Comparison of ENCODE assay signal across 9 mouse cellular contexts in genomic region chr3:55055747-55056120, GRCm38 (mm10). TPM values are rescaled to one million over a fixed set of nuclear protein-coding genes. Genes with fewer than 3 reads are reported as not detected.
DNase-seq lines count a peak whose midpoint lies in the region; ATAC-seq and TF ChIP-seq lines count a peak whose summit lies in the region.
"Had no signal": no experiment of that assay in that cellular context is flagged by ENCODE, and none has a peak within 500 bp of the region (broad histone marks: within the 10 kb centered on the region; RNA-seq: fewer than 3 reads in every experiment).

No protein-coding gene starts in this region.

- WGBS in forebrain, embryonic 12.5 days, result 9% methylated on average over 11 of the region's 11 CpGs
- 6% methylated on average over 11 of the region's 11 CpGs for WGBS in limb, embryonic 10.5 days
- 9% methylated on average over 11 of the region's 11 CpGs for WGBS in neural tube, embryonic 14.5 days

- intact Hi-C loops in left cerebral cortex, adult 2 months (cut with DNase I), result no loop called here
- intact Hi-C loops in left cerebral cortex, postnatal 14 days (cut with DNase I), result no loop called here

- peaks cover 16% of the 10 kb centered on the region for H3K4me1 ChIP-seq in forebrain, embryonic 12.5 days
- peaks cover 17% of the 10 kb centered on the region for H3K4me1 ChIP-seq in limb, embryonic 10.5 days
- H3K4me1 ChIP-seq in neural tube, embryonic 14.5 days (ENCODE audit: control insufficient read depth, insufficient read depth, low read length), result peaks cover 3% of the 10 kb centered on the region; the same call in 1 of the 2 replicates

- peak overlapping the region; percentile 96 for H3K4me2 ChIP-seq in forebrain, embryonic 12.5 days
- H3K4me2 ChIP-seq in neural tube, embryonic 14.5 days (ENCODE audit: low read depth, low read length), result peak overlapping the region; percentile 98

- peaks cover 42% of the 10 kb centered on the region for H3K27me3 ChIP-seq in forebrain, embryonic 12.5 days
- H3K27me3 ChIP-seq in limb, embryonic 10.5 days (ENCODE audit: low read depth, poor library complexity, severe bottlenecking), result peaks cover 65% of the 10 kb centered on the region
- H3K27me3 ChIP-seq in neural tube, embryonic 14.5 days (ENCODE audit: control insufficient read depth, insufficient read depth, low read length), result no peaks in the 10 kb centered on the region

- no peaks in the 10 kb centered on the region for H3K9me3 ChIP-seq in forebrain, embryonic 12.5 days
- H3K9me3 ChIP-seq in limb, embryonic 10.5 days (replicated peaks), result no peaks in the 10 kb centered on the region
- no peaks in the 10 kb centered on the region for H3K9me3 ChIP-seq in neural tube, embryonic 14.5 days (ENCODE audit: control insufficient read depth, low read length)

- peak overlapping the region; percentile 69 for H3K9ac ChIP-seq in forebrain, embryonic 12.5 days
- peak overlapping the region; percentile 64 for H3K9ac ChIP-seq in neural tube, embryonic 14.5 days (replicated peaks; ENCODE audit: low read depth, low read length)

- H3K36me3 ChIP-seq in forebrain, embryonic 12.5 days (replicated peaks), result no peaks in the 10 kb centered on the region
- no peaks in the 10 kb centered on the region for H3K36me3 ChIP-seq in limb, embryonic 10.5 days
- no peaks in the 10 kb centered on the region for H3K36me3 ChIP-seq in neural tube, embryonic 14.5 days (ENCODE audit: control insufficient read depth, insufficient read depth, low read length)

- peak overlapping the region; percentile 69 for H3K4me3 ChIP-seq in left cerebral cortex, adult 2 months
- peak overlapping the region; percentile 64 for H3K4me3 ChIP-seq in forebrain, embryonic 12.5 days (replicated peaks)
- peak overlapping the region; percentile 73 for H3K4me3 ChIP-seq in limb, embryonic 10.5 days
- H3K4me3 ChIP-seq in neural tube, embryonic 14.5 days (ENCODE audit: low read depth, low read length), result peak overlapping the region; percentile 61

- peak overlapping the region; percentile 69 for H3K27ac ChIP-seq in left cerebral cortex, adult 2 months
- no peak overlapping the region for H3K27ac ChIP-seq in forebrain, embryonic 12.5 days
- peak overlapping the region; percentile 81 for H3K27ac ChIP-seq in limb, embryonic 10.5 days
- H3K27ac ChIP-seq in neural tube, embryonic 14.5 days (ENCODE audit: low read depth, low read length), result no peak overlapping the region

- no peak for TF ChIP-seq CTCF in left cerebral cortex, adult 2 months (IDR thresholded peaks at IDR 0.05)

- DNase-seq in left cerebral cortex, adult 2 months (ENCODE audit: extremely low spot score in 1 of 2, low spot score in 2 of 2), result no peak
- DNase-seq in left cerebral cortex, postnatal 14 days (ENCODE audit: low spot score in 2 of 2), result no peak
- no peak for DNase-seq in limb, embryonic 10.5 days (ENCODE audit: low spot score)
- DNase-seq in ovary, postnatal 14 days (ENCODE audit: low spot score), result no peak
- DNase-seq in gastrocnemius, postnatal 4 days (ENCODE audit: low spot score in 2 of 2), result no peak
- no peak for DNase-seq in layer of hippocampus, postnatal 10 days (ENCODE audit: low spot score in 2 of 2)
- DNase-seq: kidney, adult 8-10 months had no signal

- ATAC-seq in forebrain, embryonic 12.5 days (ENCODE audit: low FRiP score), result no peak
- ATAC-seq in neural tube, embryonic 14.5 days (ENCODE audit: low read depth), result no peak

RNA-seq across cellular contexts. Expression of gene Ccna1, which starts 0.4 kb away (rescaled TPM):
- 1 to 10 TPM; 2.0 to 2.2 TPM for total RNA-seq in left cerebral cortex, adult 2 months (2021)
- 1 to 10 TPM; 1.6 to 1.9 TPM for total RNA-seq in left cerebral cortex, postnatal 14 days (2021)
- 3.2 and 6.0 TPM in 2 replicates for polyA plus RNA-seq in forebrain, embryonic 12.5 days (2016; fragmentation: Nextera tagmentation; extraction: Ambion mirVana)
- 0.85 and 2.6 TPM in 2 replicates for polyA plus RNA-seq in limb, embryonic 10.5 days (2016; fragmentation: Nextera tagmentation; extraction: Ambion mirVana)
- 0.70 and 1.1 TPM in 2 replicates for polyA plus RNA-seq in neural tube, embryonic 14.5 days (2014; fragmentation: Nextera tagmentation; extraction: Ambion mirVana)
- under 1 TPM; 0.17 to 0.47 TPM for total RNA-seq in gastrocnemius, postnatal 4 days (2021)
- 1 to 10 TPM; 2.4 to 4.1 TPM for total RNA-seq in layer of hippocampus, postnatal 10 days (2021)

RNA-seq across cellular contexts. Expression of gene Spg20, which starts 56.2 kb away (rescaled TPM):
- total RNA-seq in left cerebral cortex, adult 2 months (2021), result 10 to 100 TPM; 29.8 to 30.3 TPM
- total RNA-seq in left cerebral cortex, postnatal 14 days (2021), result 10 to 100 TPM; 16.5 to 17.0 TPM
- 34.9 and 38.9 TPM in 2 replicates for polyA plus RNA-seq in forebrain, embryonic 12.5 days (2016; fragmentation: Nextera tagmentation; extraction: Ambion mirVana)
- 72.5 and 88.5 TPM in 2 replicates for polyA plus RNA-seq in limb, embryonic 10.5 days (2016; fragmentation: Nextera tagmentation; extraction: Ambion mirVana)
- polyA plus RNA-seq in neural tube, embryonic 14.5 days (2014; fragmentation: Nextera tagmentation; extraction: Ambion mirVana), result 15.8 and 19.6 TPM in 2 replicates
- total RNA-seq in gastrocnemius, postnatal 4 days (2021), result 10 to 100 TPM; 79.6 to 86.3 TPM
- total RNA-seq in layer of hippocampus, postnatal 10 days (2021), result 10 to 100 TPM; 19.4 to 24.0 TPM

Comparison
In these comparisons a context has a peak if more than half of its experiments do, and no peak if none do; other contexts are left out.
1. H3K27ac ChIP-seq: peak in left cerebral cortex, adult 2 months (single experiment) and limb, embryonic 10.5 days (single experiment); none in forebrain, embryonic 12.5 days (single experiment) and neural tube, embryonic 14.5 days (single experiment).
2. Peak in every context shown above with its lines, with median percentiles within 50 percentile points of each other: H3K4me3 ChIP-seq.